Mouse (Mus musculus): Measurements from ENCODE around the gene Olfr459. TPM values are rescaled to one million over a fixed set of nuclear protein-coding genes. Genes with fewer than 3 reads are reported as not detected.

Gene Olfr459
- total RNA-seq (2014; rRNA removed), result not detected in 2 replicates
- polyA plus RNA-seq (2015; fragmentation: Nextera tagmentation; extraction: Ambion mirVana), result not detected in 2 replicates

- TF ChIP-seq CTCF (IDR thresholded peaks at IDR 0.05; ENCODE audit: low read depth), result no peak
- Histone ChIP-seq H3K27ac (ENCODE audit: low read depth, low read length) (no peak within 1 kb of the TSS; the same call in 1 of the 2 replicates), H3K36me3 (ENCODE audit: insufficient read depth) (no peaks in the 10 kb centered on the region), H3K4me1 (ENCODE audit: insufficient read depth) (0 out of 2 replicates have a peak, but pooled peaks cover 4% of the 10 kb centered on the region), H3K27me3 (ENCODE audit: insufficient read depth, low read length) (no peaks in the 10 kb centered on the region), H3K4me2 (ENCODE audit: low read depth) (no peak within 1 kb of the TSS), H3K9me3 (ENCODE audit: low read length) (no peaks in the 10 kb centered on the region), H3K4me3 (ENCODE audit: low read depth, low read length) (no peak within 1 kb of the TSS), H3K9ac (no peak within 1 kb of the TSS)
- DNase-seq (no peak), ATAC-seq (no peak)
- 80% methylated on average over 7 of the region's 7 CpGs for WGBS
Observed at GRCm38 (mm10) chr6:41775077-41775476, at the start of gene Olfr459. TSS of gene Olfr459 (minus strand) at chr6:41775177.

GRCm38 (mm10) chr6:41824086-41824485 is 49.1 kb upstream of the Olfr459 start:
- no peak for ATAC-seq
- Histone ChIP-seq H3K36me3 (ENCODE audit: insufficient read depth) (no peaks in the 10 kb centered on the region), H3K4me3 (ENCODE audit: low read depth, low read length) (no peak overlapping the region), H3K4me1 (ENCODE audit: insufficient read depth) (no peaks in the 10 kb centered on the region), H3K9ac (no peak overlapping the region), H3K27me3 (ENCODE audit: insufficient read depth, low read length) (no peaks in the 10 kb centered on the region), H3K27ac (ENCODE audit: low read depth, low read length) (no peak overlapping the region), H3K9me3 (ENCODE audit: low read length) (no peaks in the 10 kb centered on the region), H3K4me2 (ENCODE audit: low read depth) (no peak overlapping the region)
- DNase-seq, result no peak
- no peak for TF ChIP-seq CTCF (IDR thresholded peaks at IDR 0.05; ENCODE audit: low read depth)

GRCm38 (mm10) chr6:41786700-41787099 is 11.7 kb upstream of the Olfr459 start:
- 86% methylated on average over 2 of the region's 2 CpGs for WGBS
- no peak for ATAC-seq
- no peak overlapping the region for H3K4me2 ChIP-seq (ENCODE audit: low read depth)
- H3K27ac ChIP-seq (ENCODE audit: low read depth, low read length), result no peak overlapping the region
- no peak overlapping the region for H3K4me3 ChIP-seq (ENCODE audit: low read depth, low read length)
- H3K36me3 ChIP-seq (ENCODE audit: insufficient read depth), result no peaks in the 10 kb centered on the region
- no peak for DNase-seq
- TF ChIP-seq CTCF (IDR thresholded peaks at IDR 0.05; ENCODE audit: low read depth), result no peak
- no peak overlapping the region for H3K9ac ChIP-seq
- no peaks in the 10 kb centered on the region for H3K9me3 ChIP-seq (ENCODE audit: low read length)
- no peaks in the 10 kb centered on the region for H3K27me3 ChIP-seq (ENCODE audit: insufficient read depth, low read length)
- no peaks in the 10 kb centered on the region for H3K4me1 ChIP-seq (ENCODE audit: insufficient read depth)

- Histone ChIP-seq H3K36me3 (ENCODE audit: insufficient read depth) (no peaks in the 10 kb centered on the region), H3K27ac (ENCODE audit: low read depth, low read length) (no peak overlapping the region; the same call in 1 of the 2 replicates), H3K27me3 (ENCODE audit: insufficient read depth, low read length) (no peaks in the 10 kb centered on the region), H3K4me3 (ENCODE audit: low read depth, low read length) (no peak overlapping the region), H3K9me3 (ENCODE audit: low read length) (no peaks in the 10 kb centered on the region), H3K4me2 (ENCODE audit: low read depth) (no peak overlapping the region), H3K4me1 (ENCODE audit: insufficient read depth) (0 out of 2 replicates have a peak, but pooled peaks cover 4% of the 10 kb centered on the region), H3K9ac (no peak overlapping the region)
- ATAC-seq (peak; percentile 95), DNase-seq (peak; percentile 86)
- 53% methylated on average over 6 of the region's 6 CpGs for WGBS
- TF ChIP-seq CTCF (IDR thresholded peaks at IDR 0.05; ENCODE audit: low read depth), result no peak
Observed at GRCm38 (mm10) chr6:41775721-41776120, 744 bp upstream of the Olfr459 start.

DNA sequence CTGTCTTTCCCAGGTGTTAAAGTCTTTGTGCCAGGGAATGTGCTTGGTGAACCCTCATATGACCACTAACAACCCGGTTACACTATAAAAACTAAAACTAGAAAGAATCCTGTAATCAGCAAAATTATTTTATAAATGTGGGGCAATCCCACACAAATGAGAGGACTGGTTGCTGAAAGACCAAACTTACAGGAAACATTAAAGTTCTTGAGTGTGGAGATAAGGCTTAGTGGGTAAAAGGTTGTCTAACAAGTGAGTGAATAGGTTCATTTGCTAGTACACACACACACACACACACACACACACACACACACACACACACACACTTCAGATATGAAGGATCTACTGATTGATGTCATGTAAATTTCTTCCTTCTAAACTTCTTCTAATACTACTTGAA is 5.1 kb downstream of the Olfr459 start:
- TF ChIP-seq CTCF (IDR thresholded peaks at IDR 0.05; ENCODE audit: low read depth), result no peak
- Histone ChIP-seq H3K27me3 (ENCODE audit: insufficient read depth, low read length) (no peaks in the 10 kb centered on the region), H3K4me3 (ENCODE audit: low read depth, low read length) (no peak overlapping the region), H3K9ac (no peak overlapping the region), H3K9me3 (ENCODE audit: low read length) (no peaks in the 10 kb centered on the region), H3K36me3 (ENCODE audit: insufficient read depth) (no peaks in the 10 kb centered on the region), H3K4me1 (ENCODE audit: insufficient read depth) (no peaks in the 10 kb centered on the region), H3K4me2 (ENCODE audit: low read depth) (no peak overlapping the region), H3K27ac (ENCODE audit: low read depth, low read length) (no peak overlapping the region)
- 87% methylated on average over 1 of the region's 1 CpGs for WGBS
- ATAC-seq (no peak), DNase-seq (no peak)

DNA sequence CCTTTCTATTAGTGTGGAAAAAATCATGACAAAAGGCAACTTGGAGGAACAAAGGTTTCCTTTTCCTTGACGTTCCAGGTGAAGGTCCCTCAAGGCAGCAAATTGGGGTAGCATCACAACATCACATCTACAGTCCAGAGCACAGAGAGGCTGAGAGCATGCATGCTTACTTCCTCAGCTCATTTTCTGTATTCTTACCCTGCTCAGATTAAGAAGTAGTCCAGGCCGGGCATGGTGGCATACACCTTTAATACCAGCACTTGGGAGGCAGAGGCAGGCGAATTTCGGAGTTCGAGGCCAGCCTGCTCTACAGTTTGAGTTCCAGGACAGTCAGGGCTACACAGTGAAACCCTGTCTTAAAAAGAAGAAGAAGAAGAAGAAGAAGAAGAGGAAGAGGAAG is 10.7 kb downstream of the Olfr459 start:
- Histone ChIP-seq H3K27me3 (ENCODE audit: insufficient read depth, low read length) (no peaks in the 10 kb centered on the region), H3K9ac (no peak overlapping the region), H3K9me3 (ENCODE audit: low read length) (no peaks in the 10 kb centered on the region), H3K27ac (ENCODE audit: low read depth, low read length) (no peak overlapping the region), H3K36me3 (ENCODE audit: insufficient read depth) (no peaks in the 10 kb centered on the region), H3K4me2 (ENCODE audit: low read depth) (no peak overlapping the region), H3K4me1 (ENCODE audit: insufficient read depth) (no peaks in the 10 kb centered on the region), H3K4me3 (ENCODE audit: low read depth, low read length) (no peak overlapping the region)
- DNase-seq (no peak), ATAC-seq (no peak)
- TF ChIP-seq CTCF (IDR thresholded peaks at IDR 0.05; ENCODE audit: low read depth), result no peak
- WGBS, result 91% methylated on average over 5 of the region's 5 CpGs

- no peaks in the 10 kb centered on the region for H3K9me3 ChIP-seq (ENCODE audit: low read length)
- no peak overlapping the region for H3K4me2 ChIP-seq (ENCODE audit: low read depth)
- ATAC-seq (no peak; the same call in 1 of the 2 replicates), DNase-seq (no peak)
- H3K4me3 ChIP-seq (ENCODE audit: low read depth, low read length), result no peak overlapping the region
- no peak overlapping the region for H3K9ac ChIP-seq
- WGBS, result 80% methylated on average over 1 of the region's 1 CpGs
- no peaks in the 10 kb centered on the region for H3K36me3 ChIP-seq (ENCODE audit: insufficient read depth)
- no peaks in the 10 kb centered on the region for H3K4me1 ChIP-seq (ENCODE audit: insufficient read depth)
- TF ChIP-seq CTCF (IDR thresholded peaks at IDR 0.05; ENCODE audit: low read depth), result no peak
- no peaks in the 10 kb centered on the region for H3K27me3 ChIP-seq (ENCODE audit: insufficient read depth, low read length)
- no peak overlapping the region for H3K27ac ChIP-seq (ENCODE audit: low read depth, low read length)
Observed at GRCm38 (mm10) chr6:41762370-41762757, 12.6 kb downstream of the Olfr459 start.
